Mouse (Mus musculus) liver, adult 2 months (tissue): Measurements from ENCODE around the gene Serpina3c.

Experiments used
- CTCF ChIP-seq: fragments of 200-500 bp; IDR thresholded peaks from 2 replicates; pipeline ENCODE4 v1.5.1; 2011; ENCODE audit warnings: low read depth, low read length, control low read depth
- POLR2A ChIP-seq: fragments of 200-500 bp; IDR thresholded peaks from 2 replicates; pipeline ENCODE4 v1.6.1; 2011; ENCODE audit warnings: low read length, control low read depth; ENCODE audit not compliant: insufficient read depth; ENCODE audit errors: extremely low read depth

GRCm38 (mm10) chr12:104108507-104108906 lies 45.2 kb downstream of the Serpina3c start:
- TF ChIP-seq POLR2A (no peak), CTCF (no peak)
